Mouse (Mus musculus): Measurements from ENCODE around the gene Stard7. TPM values are rescaled to one million over a fixed set of nuclear protein-coding genes. Genes with fewer than 3 reads are reported as not detected.

Stard7 gene
- polyA plus RNA-seq, 1 experiment from 2014 or later, result 92.5 TPM

DNA sequence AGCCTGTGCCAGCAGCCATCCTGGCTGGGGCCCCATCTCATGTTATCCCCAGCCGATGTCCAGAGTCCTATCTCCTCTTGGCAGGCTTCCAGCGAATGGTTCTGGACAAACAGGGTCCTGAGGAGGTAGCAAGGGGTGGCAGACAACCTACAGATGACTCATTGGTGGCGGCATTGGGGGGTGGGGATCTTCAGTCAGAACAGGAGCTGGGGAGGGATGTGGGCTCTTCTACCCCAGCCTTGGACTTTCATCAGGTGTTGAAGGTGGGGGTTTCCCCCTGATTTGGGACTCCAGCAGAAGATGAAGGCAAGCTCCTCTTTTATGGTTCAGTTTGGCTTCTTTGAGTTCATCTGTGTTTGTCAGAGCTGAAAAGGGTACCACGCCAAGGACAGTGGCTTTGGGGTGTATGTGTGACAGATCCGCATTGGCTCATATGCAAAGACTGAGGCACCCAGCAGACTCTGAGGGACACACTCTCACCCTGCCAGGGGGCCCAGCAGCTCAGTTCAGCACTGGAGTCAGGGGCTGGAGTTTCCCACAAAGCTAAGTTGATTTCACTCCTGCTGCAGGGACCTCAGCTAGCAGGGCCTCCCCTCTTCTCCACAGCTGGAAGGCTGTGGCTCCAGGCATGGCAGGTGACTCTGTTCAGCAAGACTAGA lies 64.1 kb downstream of the Stard7 start:
- Histone ChIP-seq H3K4me1 (replicated peaks) (peaks cover 19% of the 10 kb centered on the region), H3K36me3 (no peaks in the 10 kb centered on the region), H3K9me3 (no peaks in the 10 kb centered on the region), H3K9ac (no peak overlapping the region), H3K27me3 (peaks cover 23% of the 10 kb centered on the region), H3K27ac (replicated peaks) (no peak overlapping the region), H3K4me2 (no peak overlapping the region), H3K4me3 (no peak overlapping the region)
- ATAC-seq (ENCODE audit: low FRiP score, low read depth), result no peak
- WGBS, result 74% methylated on average over 5 of the region's 5 CpGs

DNA sequence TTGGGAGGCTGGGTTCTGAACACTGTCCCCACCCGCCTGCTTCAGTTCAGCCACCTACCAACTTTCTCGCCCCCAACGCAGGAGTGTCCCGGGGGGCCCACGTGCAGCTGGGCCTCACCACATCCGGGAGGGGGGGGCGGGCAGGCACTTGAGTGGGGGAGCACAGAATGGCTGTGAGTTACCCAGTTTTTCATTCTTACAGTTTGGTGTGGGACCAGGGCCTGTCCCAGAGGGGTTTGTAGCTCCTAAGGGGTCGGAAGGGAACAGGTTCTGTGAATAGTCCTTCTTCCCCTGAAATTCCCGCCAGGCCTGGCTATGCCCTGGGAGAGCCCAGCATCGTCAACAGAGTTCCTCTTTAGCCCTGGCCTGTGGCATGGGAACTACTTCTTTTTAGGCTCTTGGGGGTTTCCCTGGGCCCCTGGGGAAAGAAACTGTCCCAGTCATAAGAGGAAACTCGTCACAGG lies 65.1 kb downstream of the Stard7 start:
- ATAC-seq (ENCODE audit: low FRiP score, low read depth), result no peak
- 0 out of 2 replicates have a peak overlapping the region, but pooled peaks have one; percentile 93 for H3K4me2 ChIP-seq
- 52% methylated on average over 11 of the region's 11 CpGs for WGBS
- no peak overlapping the region for H3K4me3 ChIP-seq
- H3K4me1 ChIP-seq (replicated peaks), result peaks cover 19% of the 10 kb centered on the region
- H3K9me3 ChIP-seq, result no peaks in the 10 kb centered on the region
- H3K27me3 ChIP-seq, result peaks cover 23% of the 10 kb centered on the region
- no peak overlapping the region for H3K9ac ChIP-seq
- H3K36me3 ChIP-seq, result no peaks in the 10 kb centered on the region
- H3K27ac ChIP-seq (replicated peaks), result no peak overlapping the region

DNA sequence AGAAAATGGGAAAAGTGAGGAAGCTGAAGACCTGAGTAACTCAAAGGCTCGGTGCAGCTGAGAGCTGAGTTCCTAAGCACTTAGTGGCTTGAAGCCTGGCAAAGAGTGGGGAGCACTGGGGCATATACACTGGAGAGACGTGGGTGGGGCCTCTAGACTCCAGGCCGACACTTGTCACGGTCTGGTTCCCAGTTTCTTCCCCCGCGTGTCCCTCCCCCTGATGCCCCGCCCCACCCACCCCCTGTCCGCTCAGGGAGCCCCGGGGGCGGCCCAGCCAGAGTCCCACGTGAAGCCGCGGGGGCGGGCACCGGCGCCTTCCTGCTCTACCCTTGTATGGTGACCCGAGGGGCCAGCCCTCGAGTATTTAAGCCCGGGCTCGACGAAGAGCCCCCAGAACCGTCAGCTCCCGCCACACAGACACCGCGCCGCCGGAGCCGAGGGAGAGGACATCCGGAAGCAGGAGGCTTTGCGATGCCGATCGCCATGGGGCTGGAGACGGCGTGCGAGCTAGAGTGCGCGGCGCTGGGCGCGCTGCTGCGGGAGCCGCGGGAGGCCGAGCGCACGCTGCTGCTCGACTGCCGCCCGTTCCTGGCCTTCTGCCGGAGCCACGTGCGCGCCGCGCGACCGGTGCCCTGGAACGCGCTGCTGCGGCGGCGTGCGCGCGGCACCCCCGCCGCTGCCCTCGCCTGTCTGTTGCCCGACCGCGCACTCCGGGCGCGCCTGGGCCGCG lies 65.9 kb downstream of the Stard7 start, which contains the start of gene Dusp2:
Dusp2 (plus strand) TSS at position 393 of the 730 bp plus-strand sequence.
- peak within 1 kb of the TSS; percentile 53 for H3K4me3 ChIP-seq
- no peaks in the 10 kb centered on the region for H3K36me3 ChIP-seq
- peak within 1 kb of the TSS; percentile 93 for H3K4me2 ChIP-seq
- no peaks in the 10 kb centered on the region for H3K9me3 ChIP-seq
- peak within 1 kb of the TSS; percentile 18 for H3K27ac ChIP-seq (replicated peaks)
- peaks cover 23% of the 10 kb centered on the region for H3K27me3 ChIP-seq
- H3K4me1 ChIP-seq (replicated peaks), result peaks cover 19% of the 10 kb centered on the region
- H3K9ac ChIP-seq, result peak within 1 kb of the TSS; percentile 53
- peak; percentile 86 for ATAC-seq (ENCODE audit: low FRiP score, low read depth)
- WGBS, result under 1% methylated on average over 62 of the region's 76 CpGs

DNA sequence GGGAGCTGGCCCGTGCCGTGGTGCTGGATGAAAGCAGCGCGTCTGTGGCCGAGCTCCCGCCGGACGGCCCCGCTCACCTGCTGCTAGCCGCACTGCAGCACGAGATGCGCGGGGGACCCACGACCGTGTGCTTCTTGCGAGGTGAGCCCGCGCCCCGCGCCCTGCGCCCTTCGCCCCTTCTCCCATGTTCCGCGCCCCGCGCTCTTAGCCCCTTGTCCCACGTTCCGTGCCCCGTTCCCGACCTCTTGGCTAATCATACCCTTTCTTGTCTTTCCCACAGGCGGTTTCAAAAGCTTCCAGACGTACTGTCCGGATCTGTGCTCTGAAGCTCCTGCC lies 66.4 kb downstream of the Stard7 start:
- peak overlapping the region; percentile 53 for H3K4me3 ChIP-seq
- peak overlapping the region; percentile 53 for H3K9ac ChIP-seq
- H3K27ac ChIP-seq (replicated peaks), result peak overlapping the region; percentile 18
- H3K27me3 ChIP-seq, result peaks cover 23% of the 10 kb centered on the region
- peak overlapping the region; percentile 93 for H3K4me2 ChIP-seq
- WGBS, result under 1% methylated on average over 31 of the region's 33 CpGs
- H3K36me3 ChIP-seq, result no peaks in the 10 kb centered on the region
- H3K9me3 ChIP-seq, result no peaks in the 10 kb centered on the region
- ATAC-seq (ENCODE audit: low FRiP score, low read depth), result no peak
- peaks cover 19% of the 10 kb centered on the region for H3K4me1 ChIP-seq (replicated peaks)

DNA sequence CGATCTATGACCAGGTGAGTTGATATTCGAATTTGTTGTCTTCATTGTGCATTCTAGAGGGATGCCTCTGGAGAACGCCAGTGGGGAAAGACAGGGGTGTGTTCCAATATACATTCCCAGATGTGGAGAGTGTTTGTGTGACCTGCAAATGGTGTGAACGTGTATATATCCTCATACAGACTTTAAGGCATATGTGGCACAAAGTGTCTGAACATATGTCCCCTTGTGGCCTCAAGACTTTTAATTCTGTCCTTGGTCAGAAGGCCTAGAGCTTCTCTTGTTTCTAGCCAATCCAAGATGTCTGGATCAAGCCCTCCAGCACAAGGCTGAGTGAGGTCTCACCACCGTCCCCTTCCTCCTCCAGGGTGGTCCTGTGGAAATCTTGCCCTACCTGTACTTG lies 66.9 kb downstream of the Stard7 start:
- no peak for ATAC-seq (ENCODE audit: low FRiP score, low read depth)
- H3K4me1 ChIP-seq (replicated peaks), result peaks cover 19% of the 10 kb centered on the region

DNA sequence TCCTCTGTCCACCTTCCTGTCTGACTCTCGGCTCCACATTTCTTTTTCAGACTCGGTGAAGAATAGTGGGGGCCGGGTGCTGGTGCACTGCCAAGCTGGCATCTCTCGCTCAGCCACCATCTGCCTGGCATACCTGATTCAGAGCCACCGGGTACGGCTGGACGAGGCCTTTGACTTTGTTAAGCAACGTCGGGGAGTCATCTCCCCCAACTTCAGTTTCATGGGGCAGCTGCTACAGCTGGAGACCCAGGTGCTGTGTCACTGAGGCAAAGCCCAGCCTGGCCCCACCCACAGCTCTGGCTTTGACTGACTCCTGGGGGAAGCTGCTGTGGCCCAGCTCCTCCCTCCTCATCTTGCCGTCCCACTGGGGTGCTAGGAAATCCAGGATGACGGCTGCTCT lies 67.5 kb downstream of the Stard7 start:
- H3K4me3 ChIP-seq, result peak overlapping the region; percentile 53; the same call in 1 of the 2 replicates
- ATAC-seq (ENCODE audit: low FRiP score, low read depth), result no peak
- H3K4me1 ChIP-seq (replicated peaks), result peaks cover 19% of the 10 kb centered on the region

More for the DNA sequence above, 66.9 kb downstream of the Stard7 start:
- Histone ChIP-seq H3K9ac (peak overlapping the region; percentile 53), H3K27me3 (peaks cover 23% of the 10 kb centered on the region), H3K4me3 (peak overlapping the region; percentile 53), H3K27ac (replicated peaks) (no peak overlapping the region), H3K9me3 (no peaks in the 10 kb centered on the region), H3K4me2 (peak overlapping the region; percentile 93), H3K36me3 (no peaks in the 10 kb centered on the region)
- WGBS, result 47% methylated on average over 5 of the region's 5 CpGs

DNA sequence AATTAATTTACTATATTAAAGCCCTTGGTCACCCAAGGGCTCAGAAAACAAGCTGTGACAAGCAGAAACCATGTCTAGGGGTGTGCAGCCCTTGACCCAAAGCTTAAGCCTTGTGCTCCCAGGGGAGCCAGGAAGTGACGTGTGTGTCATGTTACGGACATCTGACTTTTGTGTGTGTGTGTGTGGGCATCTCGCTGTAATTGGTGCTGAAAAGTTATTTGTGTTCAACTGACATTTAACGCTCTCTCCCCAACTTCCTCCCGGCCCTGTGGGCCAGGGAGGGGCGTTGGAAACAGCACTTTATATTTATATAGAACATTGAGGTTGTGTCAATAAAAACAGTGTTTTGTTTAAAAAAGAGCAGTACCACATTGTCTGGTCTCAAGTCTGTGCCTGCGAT lies 68.0 kb downstream of the Stard7 start:
- Histone ChIP-seq H3K4me3 (no peak overlapping the region), H3K27me3 (peaks cover 23% of the 10 kb centered on the region), H3K4me1 (replicated peaks) (peaks cover 19% of the 10 kb centered on the region), H3K9ac (no peak overlapping the region), H3K36me3 (no peaks in the 10 kb centered on the region), H3K27ac (replicated peaks) (no peak overlapping the region), H3K9me3 (no peaks in the 10 kb centered on the region), H3K4me2 (no peak overlapping the region)
- ATAC-seq (ENCODE audit: low FRiP score, low read depth), result no peak
- WGBS, result 64% methylated on average over 7 of the region's 7 CpGs

More for the DNA sequence above, 67.5 kb downstream of the Stard7 start:
- Histone ChIP-seq H3K9me3 (no peaks in the 10 kb centered on the region), H3K9ac (no peak overlapping the region), H3K4me2 (peak overlapping the region; percentile 93), H3K36me3 (no peaks in the 10 kb centered on the region), H3K27ac (replicated peaks) (no peak overlapping the region), H3K27me3 (peaks cover 23% of the 10 kb centered on the region)
- WGBS, result 56% methylated on average over 11 of the region's 11 CpGs

DNA sequence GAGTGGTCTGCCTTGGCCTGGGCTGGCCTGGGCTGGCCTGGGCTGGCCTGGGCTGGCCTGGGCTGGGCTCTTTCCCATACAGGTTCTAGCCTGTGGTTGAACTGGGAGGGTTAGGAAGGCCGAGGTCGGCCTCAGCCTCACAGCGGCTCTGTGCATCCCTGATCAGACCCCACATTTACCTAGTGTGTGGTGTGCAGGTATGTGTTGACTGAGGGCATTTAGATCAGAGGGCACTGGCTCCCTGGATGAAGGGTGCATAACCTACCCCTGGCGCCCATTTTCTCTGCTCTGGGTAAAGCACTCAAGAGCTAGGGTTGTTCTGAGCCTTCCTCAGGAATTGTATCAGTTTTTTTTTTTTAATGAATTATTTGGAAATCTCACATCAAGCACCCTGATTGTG lies 68.4 kb downstream of the Stard7 start, which contains the start of gene Astl:
Astl (plus strand) TSS at position 224 of the 400 bp plus-strand sequence.
- ATAC-seq (ENCODE audit: low FRiP score, low read depth), result no peak
- H3K4me2 ChIP-seq, result peak within 1 kb of the TSS; percentile 93
- no peak within 1 kb of the TSS for H3K9ac ChIP-seq
- no peaks in the 10 kb centered on the region for H3K36me3 ChIP-seq
- H3K27ac ChIP-seq (replicated peaks), result no peak within 1 kb of the TSS
- no peaks in the 10 kb centered on the region for H3K9me3 ChIP-seq
- H3K4me1 ChIP-seq (replicated peaks), result peaks cover 19% of the 10 kb centered on the region
- peaks cover 23% of the 10 kb centered on the region for H3K27me3 ChIP-seq
- WGBS, result 90% methylated on average over 4 of the region's 4 CpGs
- H3K4me3 ChIP-seq, result peak within 1 kb of the TSS; percentile 53; the same call in 1 of the 2 replicates

DNA sequence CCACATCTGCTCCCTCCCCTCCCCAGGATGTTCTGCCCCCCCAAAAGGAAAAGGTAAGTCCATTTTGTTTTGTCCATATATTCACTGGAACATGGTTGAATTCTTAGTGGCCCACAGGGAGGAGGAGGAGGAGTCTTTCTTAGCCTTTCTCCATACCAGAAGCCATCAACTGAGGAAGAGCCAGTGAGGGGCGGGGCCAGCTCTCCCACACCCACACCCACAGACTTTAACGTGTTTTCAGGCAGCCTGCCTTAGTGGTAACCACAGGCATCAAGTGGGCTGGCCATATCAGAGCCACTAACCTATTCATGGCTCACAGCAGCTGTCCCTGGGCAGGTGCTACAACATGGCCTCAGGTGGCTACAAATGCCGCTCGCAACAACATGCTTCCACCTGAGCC lies 68.8 kb downstream of the Stard7 start:
- whole genome bisulfite sequencing, result 76% methylated on average over 4 of the region's 4 CpGs
- no peak for ATAC-seq (ENCODE audit: low FRiP score, low read depth)
- Histone ChIP-seq H3K9me3 (no peaks in the 10 kb centered on the region), H3K4me2 (no peak overlapping the region), H3K27me3 (peaks cover 23% of the 10 kb centered on the region), H3K9ac (no peak overlapping the region), H3K4me3 (no peak overlapping the region), H3K27ac (replicated peaks) (no peak overlapping the region), H3K4me1 (replicated peaks) (peaks cover 19% of the 10 kb centered on the region), H3K36me3 (no peaks in the 10 kb centered on the region)

DNA sequence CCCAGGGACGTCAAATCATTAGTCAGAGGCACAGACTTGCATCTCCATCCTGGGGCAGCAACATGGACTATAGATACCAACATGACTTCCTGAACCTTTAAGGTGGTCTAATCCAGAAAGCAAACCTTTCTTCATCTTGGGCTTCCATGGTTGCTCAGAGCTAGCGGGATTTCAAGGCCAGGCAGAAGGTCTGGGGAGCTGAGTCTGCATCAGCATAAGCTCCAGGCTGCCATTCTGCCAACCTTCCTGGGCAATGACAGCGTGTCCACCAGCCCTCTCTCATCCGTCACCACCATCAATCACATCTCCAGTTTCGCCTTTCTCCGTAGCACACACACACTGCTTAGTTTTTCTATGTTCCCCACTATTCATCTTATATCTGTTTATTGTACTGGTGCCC lies 69.2 kb downstream of the Stard7 start:
- peaks cover 23% of the 10 kb centered on the region for H3K27me3 ChIP-seq

DNA sequence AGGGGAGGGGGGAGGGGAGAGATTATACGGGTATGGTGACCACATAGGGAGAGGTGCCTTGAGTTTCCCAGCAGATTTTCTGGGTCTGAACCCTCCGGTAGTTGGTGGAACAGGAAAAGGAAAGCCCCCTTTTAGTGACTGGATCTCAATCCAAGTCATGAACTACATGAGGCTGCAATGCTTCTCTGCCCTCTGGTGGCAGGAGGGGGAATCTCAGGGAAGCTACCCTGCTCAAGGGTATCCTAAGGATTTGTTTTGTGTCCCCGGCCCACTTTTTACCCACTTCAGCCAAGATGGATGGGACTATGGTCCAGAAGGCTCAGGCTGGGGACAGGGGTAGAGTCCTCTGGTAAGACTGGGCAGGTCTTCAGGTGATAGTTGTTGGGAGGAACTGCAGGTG lies 71.1 kb downstream of the Stard7 start:
- Histone ChIP-seq H3K4me3 (no peak overlapping the region), H3K9ac (no peak overlapping the region), H3K4me2 (no peak overlapping the region), H3K4me1 (replicated peaks) (peaks cover 12% of the 10 kb centered on the region), H3K36me3 (no peaks in the 10 kb centered on the region), H3K27ac (replicated peaks) (no peak overlapping the region), H3K9me3 (no peaks in the 10 kb centered on the region), H3K27me3 (peaks cover 13% of the 10 kb centered on the region)
- no peak for ATAC-seq (ENCODE audit: low FRiP score, low read depth)
- 24% methylated on average over 3 of the region's 3 CpGs for WGBS

More for the DNA sequence above, 69.2 kb downstream of the Stard7 start:
- no peak overlapping the region for H3K27ac ChIP-seq (replicated peaks)
- H3K4me3 ChIP-seq, result no peak overlapping the region
- H3K4me1 ChIP-seq (replicated peaks), result peaks cover 19% of the 10 kb centered on the region
- H3K9me3 ChIP-seq, result no peaks in the 10 kb centered on the region
- no peak for ATAC-seq (ENCODE audit: low FRiP score, low read depth)
- H3K9ac ChIP-seq, result no peak overlapping the region
- no peaks in the 10 kb centered on the region for H3K36me3 ChIP-seq
- 75% methylated on average over 6 of the region's 6 CpGs for WGBS
- H3K4me2 ChIP-seq, result no peak overlapping the region

DNA sequence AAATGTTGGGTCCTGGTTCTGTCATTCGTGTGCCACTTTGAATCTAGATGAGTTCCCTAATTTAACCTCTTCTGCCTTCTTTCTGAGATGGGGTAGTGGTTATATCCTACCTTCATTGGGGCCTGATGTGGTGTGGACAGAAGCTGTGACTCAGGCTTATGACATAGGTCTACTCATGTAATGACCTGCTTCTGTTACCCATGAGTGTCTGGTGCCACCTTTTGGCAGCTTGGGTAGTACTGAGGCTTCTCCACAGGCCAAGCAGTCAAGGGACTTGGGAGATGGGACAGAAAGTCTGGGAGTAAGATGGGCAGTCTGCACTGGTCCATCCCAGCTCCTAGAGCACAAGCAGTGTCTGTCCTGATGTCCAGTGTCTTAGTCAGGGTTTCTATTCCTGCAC lies 76.3 kb downstream of the Stard7 start:
- Histone ChIP-seq H3K27me3 (no peaks in the 10 kb centered on the region), H3K9me3 (no peaks in the 10 kb centered on the region), H3K4me2 (no peak overlapping the region), H3K36me3 (no peaks in the 10 kb centered on the region), H3K4me1 (replicated peaks) (no peaks in the 10 kb centered on the region), H3K9ac (no peak overlapping the region), H3K27ac (replicated peaks) (no peak overlapping the region), H3K4me3 (no peak overlapping the region)
- 80% methylated on average over 1 of the region's 1 CpGs for WGBS
- ATAC-seq (ENCODE audit: low FRiP score, low read depth), result no peak
